Mouse (Mus musculus) kidney, adult 2 months (tissue): ENCODE measurements around the gene Arid1b.

Experiments
- CTCF ChIP-seq: fragments of 200-500 bp; conservative IDR thresholded peaks from 2 replicates; pipeline ENCODE4 v1.5.1; 2011; ENCODE audit warnings: low read depth, mild to moderate bottlenecking, control low read depth, low read length, moderate library complexity, mixed read lengths; ENCODE audit not compliant: insufficient read depth, insufficient read length
- POLR2A ChIP-seq: fragments of 200-500 bp; IDR thresholded peaks from one replicate; pipeline ENCODE4 v1.6.1; 2011; ENCODE audit warnings: low read depth, low read length, control low read depth

- no peak for TF ChIP-seq CTCF
- TF ChIP-seq POLR2A = no peak
These were observed 212.6 kb downstream of the Arid1b start for GRCm38 (mm10) chr17:5206731-5207130.
